Mouse (Mus musculus) intestine, embryonic 16.5 days (tissue): ENCODE results near the gene Lmo7. TPM values are rescaled to one million over a fixed set of nuclear protein-coding genes. Genes with fewer than 3 reads are reported as not detected.

Experiments used
- ATAC-seq: fragments of 200-750 bp; cut with Nextera tagmentation; 2 replicates; pipeline ENCODE4 v1.8.0; 2017; ENCODE audit warnings: moderate TSS enrichment, moderate library complexity
- H3K27ac ChIP-seq: fragments of 300-500 bp; sonication (generic); 2 replicates; pipeline ENCODE4 v1.5.1; 2014; ENCODE audit warnings: mild to moderate bottlenecking, low read length
- H3K27me3 ChIP-seq: fragments of 300-500 bp; sonication (generic); replicated peaks from 2 replicates; pipeline ENCODE4 v1.6.1; 2014; ENCODE audit warnings: low read length, control low read depth, mixed read lengths; ENCODE audit not compliant: control insufficient read depth, insufficient read depth
- H3K36me3 ChIP-seq: fragments of 300-500 bp; sonication (generic); 2 replicates; pipeline ENCODE4 v1.6.1; 2014; ENCODE audit warnings: low read length, control low read depth; ENCODE audit not compliant: control insufficient read depth, insufficient read depth
- H3K4me1 ChIP-seq: fragments of 300-500 bp; sonication (generic); 2 replicates; pipeline ENCODE4 v1.6.1; 2014; ENCODE audit warnings: low read length, control low read depth, mixed read lengths; ENCODE audit not compliant: control insufficient read depth, insufficient read depth
- H3K4me2 ChIP-seq: fragments of 300-500 bp; sonication (generic); 2 replicates; pipeline ENCODE4 v1.6.1; 2014; ENCODE audit warnings: low read depth, low read length, control low read depth
- H3K4me3 ChIP-seq: fragments of 300-500 bp; sonication (generic); 2 replicates; pipeline ENCODE4 v1.5.1; 2014; ENCODE audit warnings: mild to moderate bottlenecking, low read length
- H3K9ac ChIP-seq: fragments of 300-500 bp; sonication (generic); 2 replicates; pipeline ENCODE4 v1.6.1; 2014; ENCODE audit warnings: low read depth, low read length
- H3K9me3 ChIP-seq: fragments of 300-500 bp; sonication (generic); 2 replicates; pipeline ENCODE4 v1.6.1; 2016; ENCODE audit warnings: low read length, control low read depth; ENCODE audit not compliant: control insufficient read depth
- WGBS: fragments of 180-500 bp; shearing (Covaris S2); extraction: QIAGEN DNeasy Blood & Tissue Kit; methylation state at CpG from one replicate; pipeline ENCODE4 v1.1.7; 2014; 5-methylcytosine and 5-hydroxymethylcytosine counted together
- polyA plus RNA-seq: library from polyadenylated mRNA; unstranded; fragments of >200 nt; fragmentation: Nextera tagmentation; extraction: Ambion mirVana; gene quantifications from 2 replicates; pipeline ENCODE4 v1.2.1, GENCODE M21; 2015

Gene Lmo7
- polyA plus RNA-seq, result 19.4 and 21.8 TPM in 2 replicates

DNA sequence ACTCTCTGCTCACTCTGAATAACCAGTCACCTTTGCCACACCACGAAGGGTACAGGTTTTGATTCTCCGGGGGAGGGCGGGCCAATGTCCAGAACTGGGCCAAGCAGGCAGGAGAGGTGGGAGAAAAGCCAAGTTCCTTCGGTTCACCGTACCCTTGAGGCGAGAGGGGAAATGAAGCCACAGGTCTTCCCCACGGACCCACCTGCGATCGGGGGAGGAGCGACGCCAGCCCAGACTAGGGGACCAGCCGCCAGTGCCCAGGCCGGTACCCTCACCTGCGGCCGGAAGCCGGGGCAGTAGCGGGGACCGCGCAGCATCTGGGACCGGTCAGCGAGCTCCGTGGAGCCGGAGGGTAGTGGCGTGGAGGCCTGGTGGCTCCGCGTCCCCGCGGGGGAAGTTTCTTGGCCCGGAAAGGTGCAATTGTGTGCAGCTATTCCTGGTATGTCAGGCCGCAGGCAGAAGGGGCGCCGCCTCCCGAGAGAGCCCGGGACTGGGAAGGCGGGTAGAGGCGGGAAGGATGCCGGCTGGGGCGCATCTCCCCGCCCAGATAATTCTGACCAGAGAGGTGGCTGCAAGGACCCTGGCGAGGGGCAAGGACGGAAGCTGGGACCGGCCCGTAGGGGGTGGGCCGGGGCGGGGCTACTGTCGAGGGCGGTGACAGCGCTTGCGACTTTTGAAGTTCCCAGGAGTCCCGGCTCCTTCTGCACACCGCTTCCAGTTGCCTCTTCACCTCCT is at the start of gene Lmo7, which contains the start of gene Gm9922:
TSS of gene Lmo7 (plus strand) at position 721 of the 735 bp plus-strand sequence.
TSS of gene Gm9922 (minus strand) at position 578 of the 735 bp plus-strand sequence.
- H3K27me3 ChIP-seq, result no peaks in the 10 kb centered on the region
- peak within 1 kb of the TSS; percentile 72 for H3K4me3 ChIP-seq
- under 1% methylated on average over 51 of the region's 51 CpGs for WGBS
- 0 out of 2 replicates have a peak, but pooled peaks cover 4% of the 10 kb centered on the region for H3K4me1 ChIP-seq
- no peak within 1 kb of the TSS for H3K27ac ChIP-seq
- H3K9ac ChIP-seq, result peak within 1 kb of the TSS; percentile 74
- H3K36me3 ChIP-seq, result no peaks in the 10 kb centered on the region
- peak; percentile 93 for ATAC-seq
- peak within 1 kb of the TSS; percentile 97 for H3K4me2 ChIP-seq
- no peaks in the 10 kb centered on the region for H3K9me3 ChIP-seq

DNA sequence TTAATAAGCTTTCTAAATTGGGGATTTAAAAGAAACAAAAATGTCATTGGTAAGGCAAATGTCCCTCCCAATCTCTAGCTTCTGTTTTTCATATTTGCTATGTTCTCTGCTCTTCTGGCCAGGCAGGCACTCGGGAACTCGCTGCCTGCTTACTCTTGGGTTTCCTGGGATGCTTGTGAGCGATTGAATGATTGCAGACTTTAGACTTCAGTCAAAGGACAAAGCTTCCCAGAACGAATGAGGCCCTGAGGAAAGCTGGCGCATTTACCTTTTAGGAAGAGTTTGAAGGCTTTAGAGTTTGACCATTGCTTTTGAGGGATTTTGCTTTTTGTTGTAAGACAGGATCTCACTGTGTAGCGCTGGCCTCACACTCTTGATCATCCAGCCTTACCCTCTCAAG is 42.1 kb upstream of the Lmo7 start:
- Histone ChIP-seq H3K27me3 (no peaks in the 10 kb centered on the region), H3K4me3 (no peak overlapping the region), H3K9me3 (no peaks in the 10 kb centered on the region), H3K9ac (no peak overlapping the region), H3K4me2 (no peak overlapping the region), H3K4me1 (no peaks in the 10 kb centered on the region), H3K27ac (no peak overlapping the region), H3K36me3 (no peaks in the 10 kb centered on the region)
- ATAC-seq, result no peak
- 87% methylated on average over 6 of the region's 6 CpGs for WGBS

- WGBS, result 88% methylated on average over 2 of the region's 2 CpGs
- Histone ChIP-seq H3K27ac (no peak overlapping the region), H3K36me3 (peaks cover 2% of the 10 kb centered on the region; the same call in 1 of the 2 replicates), H3K27me3 (no peaks in the 10 kb centered on the region), H3K9ac (no peak overlapping the region), H3K9me3 (no peaks in the 10 kb centered on the region), H3K4me2 (no peak overlapping the region), H3K4me3 (no peak overlapping the region), H3K4me1 (no peaks in the 10 kb centered on the region)
- no peak for ATAC-seq
These were observed 41.4 kb upstream of the Lmo7 start for GRCm38 (mm10) chr14:101688406-101688805.

DNA sequence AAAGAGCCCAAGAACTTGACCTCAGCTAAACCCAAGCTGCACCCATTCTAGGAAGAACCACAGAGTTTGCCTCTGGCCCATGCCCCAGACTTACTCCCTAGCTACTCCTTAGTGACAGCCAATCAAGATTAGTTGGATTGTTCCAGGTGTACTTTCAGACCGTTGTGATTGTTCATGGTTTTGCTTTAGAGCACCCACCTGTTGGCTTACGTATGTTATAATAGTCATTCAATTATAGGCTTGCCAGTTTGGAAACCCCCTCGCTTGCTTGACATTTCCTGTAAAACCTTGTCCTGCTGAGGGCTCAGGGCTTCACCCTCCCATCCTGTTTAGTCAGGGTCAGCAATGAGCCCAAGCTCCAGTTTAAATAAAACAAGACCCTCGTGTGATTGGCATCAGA is 25.3 kb upstream of the Lmo7 start:
- Histone ChIP-seq H3K9ac (no peak overlapping the region), H3K27me3 (no peaks in the 10 kb centered on the region), H3K36me3 (no peaks in the 10 kb centered on the region), H3K4me1 (no peaks in the 10 kb centered on the region), H3K9me3 (no peaks in the 10 kb centered on the region), H3K27ac (no peak overlapping the region), H3K4me2 (no peak overlapping the region), H3K4me3 (no peak overlapping the region)
- ATAC-seq, result no peak
- 82% methylated on average over 4 of the region's 4 CpGs for WGBS

GRCm38 (mm10) chr14:101707088-101707487 is 22.7 kb upstream of the Lmo7 start:
- Histone ChIP-seq H3K9me3 (no peaks in the 10 kb centered on the region), H3K36me3 (no peaks in the 10 kb centered on the region), H3K4me1 (no peaks in the 10 kb centered on the region), H3K9ac (no peak overlapping the region), H3K27me3 (no peaks in the 10 kb centered on the region), H3K27ac (no peak overlapping the region), H3K4me3 (no peak overlapping the region), H3K4me2 (no peak overlapping the region)
- 85% methylated on average over 5 of the region's 5 CpGs for WGBS
- no peak for ATAC-seq

DNA sequence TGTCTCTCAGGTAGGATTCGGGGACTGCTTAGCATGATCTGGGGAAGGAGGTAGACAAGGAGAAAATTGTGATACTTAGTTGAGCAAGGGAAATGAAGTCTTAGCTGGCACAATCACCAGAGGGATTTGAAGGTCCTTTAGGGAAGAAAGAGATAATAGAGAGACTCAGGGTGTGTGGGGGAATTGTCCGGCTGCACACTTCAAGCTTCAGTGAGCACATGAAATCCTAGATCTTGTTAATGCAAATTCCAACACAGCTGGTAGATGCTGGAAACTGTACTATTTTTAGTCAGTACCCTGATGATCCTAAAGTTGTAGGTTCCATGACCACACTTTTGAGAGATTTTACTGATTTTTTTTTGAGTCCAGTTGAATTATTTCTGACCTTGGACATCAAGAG is 15.3 kb upstream of the Lmo7 start:
- H3K27ac ChIP-seq, result no peak overlapping the region
- H3K9ac ChIP-seq, result no peak overlapping the region
- WGBS, result 85% methylated on average over 2 of the region's 2 CpGs
- no peak for ATAC-seq
- no peaks in the 10 kb centered on the region for H3K9me3 ChIP-seq
- no peaks in the 10 kb centered on the region for H3K27me3 ChIP-seq
- no peak overlapping the region for H3K4me3 ChIP-seq
- no peaks in the 10 kb centered on the region for H3K4me1 ChIP-seq
- H3K36me3 ChIP-seq, result no peaks in the 10 kb centered on the region
- no peak overlapping the region for H3K4me2 ChIP-seq

DNA sequence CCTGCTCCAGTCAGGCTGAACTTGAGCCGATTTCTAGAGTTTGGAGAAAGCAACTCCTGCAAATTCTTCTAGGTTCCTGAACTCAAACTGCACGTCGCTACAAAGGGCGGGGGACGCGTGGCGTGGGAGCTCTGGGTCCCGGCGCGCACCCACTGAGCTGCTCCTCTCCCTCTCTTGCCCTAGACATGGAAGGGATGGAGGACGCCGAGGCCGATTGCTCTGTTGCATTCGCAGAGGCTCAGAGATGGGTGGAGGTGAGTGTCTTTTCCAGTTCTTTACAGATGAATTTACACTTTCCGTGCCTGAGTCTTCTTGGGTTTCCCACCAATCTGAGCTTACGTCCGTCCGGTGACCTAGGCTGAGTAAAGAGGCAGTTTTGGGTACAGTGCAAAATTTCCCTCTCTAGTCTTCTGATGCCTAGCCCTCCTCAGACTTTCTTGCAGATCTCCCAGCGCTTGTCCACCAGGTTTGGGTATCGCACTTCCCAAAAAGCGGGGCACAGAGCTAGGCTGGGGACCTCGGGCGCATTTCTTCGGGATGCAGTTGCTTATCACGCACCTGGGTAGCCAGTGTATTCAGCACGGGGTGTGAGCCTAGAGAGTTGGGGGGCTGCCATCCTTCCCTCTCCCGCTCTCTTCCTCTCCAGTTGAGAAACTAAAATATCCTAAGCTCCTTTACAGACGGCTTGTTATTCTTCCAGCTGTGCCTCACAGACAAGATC is 375 bp downstream of the Lmo7 start:
- ATAC-seq, result peak; percentile 67
- Histone ChIP-seq H3K9ac (peak overlapping the region; percentile 74), H3K9me3 (no peaks in the 10 kb centered on the region), H3K4me3 (peak overlapping the region; percentile 72), H3K27me3 (no peaks in the 10 kb centered on the region), H3K4me2 (peak overlapping the region; percentile 97), H3K4me1 (0 out of 2 replicates have a peak, but pooled peaks cover 4% of the 10 kb centered on the region), H3K27ac (no peak overlapping the region), H3K36me3 (no peaks in the 10 kb centered on the region)
- WGBS, result 2% methylated on average over 28 of the region's 28 CpGs

GRCm38 (mm10) chr14:101733542-101734303 is 4.0 kb downstream of the Lmo7 start:
- no peak overlapping the region for H3K4me2 ChIP-seq
- ATAC-seq, result no peak
- no peak overlapping the region for H3K27ac ChIP-seq

GRCm38 (mm10) chr14:101737501-101737900 is 7.7 kb downstream of the Lmo7 start:
- Histone ChIP-seq H3K36me3 (no peaks in the 10 kb centered on the region), H3K4me3 (no peak overlapping the region), H3K9ac (no peak overlapping the region), H3K9me3 (no peaks in the 10 kb centered on the region), H3K27me3 (no peaks in the 10 kb centered on the region), H3K27ac (no peak overlapping the region), H3K4me1 (0 out of 2 replicates have a peak, but pooled peaks cover 4% of the 10 kb centered on the region), H3K4me2 (no peak overlapping the region)
- WGBS, result 89% methylated on average over 4 of the region's 4 CpGs
- ATAC-seq, result no peak

More at GRCm38 (mm10) chr14:101733542-101734303, 4.0 kb downstream of the Lmo7 start:
- 26% methylated on average over 10 of the region's 10 CpGs for WGBS
- H3K9me3 ChIP-seq, result no peaks in the 10 kb centered on the region
- H3K4me3 ChIP-seq, result no peak overlapping the region
- H3K9ac ChIP-seq, result no peak overlapping the region
- H3K36me3 ChIP-seq, result no peaks in the 10 kb centered on the region
- H3K4me1 ChIP-seq, result 0 out of 2 replicates have a peak, but pooled peaks cover 4% of the 10 kb centered on the region
- H3K27me3 ChIP-seq, result no peaks in the 10 kb centered on the region
